Mouse (Mus musculus) E14TG2a.4 (cell line): Measurements from ENCODE around the gene Iqck.

Experiments used
- H3K27me3 ChIP-seq: 2 replicates; pipeline ENCODE4 v1.6.1; 2014; ENCODE audit warnings: low read length, control low read depth; ENCODE audit not compliant: insufficient read depth
- H3K36me3 ChIP-seq: 2 replicates; pipeline ENCODE4 v1.6.1; 2014; ENCODE audit warnings: low read length, control low read depth; ENCODE audit not compliant: insufficient read depth
- H3K4me1 ChIP-seq: replicated peaks from 2 replicates; pipeline ENCODE4 v1.6.1; 2014; ENCODE audit warnings: low read depth, low read length, control low read depth
- H3K4me3 ChIP-seq: replicated peaks from 2 replicates; pipeline ENCODE4 v1.5.1; 2014; ENCODE audit warnings: mild to moderate bottlenecking, low read length
- H3K9me3 ChIP-seq: 2 replicates; pipeline ENCODE4 v1.6.1; 2014; ENCODE audit warnings: low read length, control low read depth
- CTCF ChIP-seq: conservative IDR thresholded peaks from 2 replicates; pipeline ENCODE4 v1.5.1; 2014; ENCODE audit warnings: low read length
- NANOG ChIP-seq: IDR thresholded peaks from 2 replicates; pipeline ENCODE4 v1.6.1; 2014; ENCODE audit warnings: borderline replicate concordance, low read length, mixed read lengths
- POU5F1 ChIP-seq: IDR thresholded peaks from 2 replicates; pipeline ENCODE4 v1.6.1; 2014; ENCODE audit warnings: low read length, borderline replicate concordance

Gene Iqck

GRCm38 (mm10) chr7:118989275-118989856, 133.8 kb downstream of the Iqck start:
- Histone ChIP-seq H3K27me3 (peaks cover 16% of the 10 kb centered on the region), H3K36me3 (peaks cover under 1% of the 10 kb centered on the region; the same call in 1 of the 2 replicates)
- TF ChIP-seq POU5F1 (no peak), CTCF (no peak), NANOG (no peak)

GRCm38 (mm10) chr7:118990282-118990681, 134.7 kb downstream of the Iqck start:
- Histone ChIP-seq H3K36me3 (no peaks in the 10 kb centered on the region), H3K4me1 (peaks cover 84% of the 10 kb centered on the region), H3K27me3 (peaks cover 22% of the 10 kb centered on the region), H3K9me3 (no peaks in the 10 kb centered on the region), H3K4me3 (no peak overlapping the region)
- TF ChIP-seq NANOG, result no peak
- no peak for TF ChIP-seq POU5F1
- no peak for TF ChIP-seq CTCF

More at GRCm38 (mm10) chr7:118989275-118989856, 133.8 kb downstream of the Iqck start:
- peaks cover 86% of the 10 kb centered on the region for H3K4me1 ChIP-seq
- no peak overlapping the region for H3K4me3 ChIP-seq
- H3K9me3 ChIP-seq, result no peaks in the 10 kb centered on the region

- no peaks in the 10 kb centered on the region for H3K9me3 ChIP-seq
- no peaks in the 10 kb centered on the region for H3K36me3 ChIP-seq
- peaks cover 28% of the 10 kb centered on the region for H3K27me3 ChIP-seq
- TF ChIP-seq CTCF (no peak), POU5F1 (no peak), NANOG (no peak)
- H3K4me3 ChIP-seq, result no peak overlapping the region
- peaks cover 79% of the 10 kb centered on the region for H3K4me1 ChIP-seq
Observed at GRCm38 (mm10) chr7:118991341-118991884, 135.9 kb downstream of the Iqck start.

- TF ChIP-seq POU5F1, result no peak
- no peak for TF ChIP-seq NANOG
- TF ChIP-seq CTCF, result no peak
- H3K9me3 ChIP-seq, result no peaks in the 10 kb centered on the region
- H3K4me1 ChIP-seq, result peaks cover 75% of the 10 kb centered on the region
- peaks cover 31% of the 10 kb centered on the region for H3K27me3 ChIP-seq
- H3K4me3 ChIP-seq, result peak overlapping the region; percentile 41
- no peaks in the 10 kb centered on the region for H3K36me3 ChIP-seq
Observed at GRCm38 (mm10) chr7:118992080-118992560, 136.6 kb downstream of the Iqck start.

- H3K4me1 ChIP-seq, result peaks cover 68% of the 10 kb centered on the region
- TF ChIP-seq CTCF (no peak), NANOG (peak; percentile 52; the same call in 1 of the 2 replicates), POU5F1 (peak; percentile 100)
- no peaks in the 10 kb centered on the region for H3K36me3 ChIP-seq
- H3K9me3 ChIP-seq, result 0 out of 2 replicates have a peak, but pooled peaks cover 3% of the 10 kb centered on the region
- H3K27me3 ChIP-seq, result peaks cover 27% of the 10 kb centered on the region
- H3K4me3 ChIP-seq, result peak overlapping the region; percentile 84
Observed at GRCm38 (mm10) chr7:118992623-118993405, 137.3 kb downstream of the Iqck start.

- H3K4me1 ChIP-seq, result peaks cover 64% of the 10 kb centered on the region
- TF ChIP-seq NANOG (no peak), CTCF (no peak), POU5F1 (no peak)
- H3K27me3 ChIP-seq, result peaks cover 26% of the 10 kb centered on the region
- H3K36me3 ChIP-seq, result no peaks in the 10 kb centered on the region
- peak overlapping the region; percentile 84 for H3K4me3 ChIP-seq
- H3K9me3 ChIP-seq, result 0 out of 2 replicates have a peak, but pooled peaks cover 5% of the 10 kb centered on the region
Observed at GRCm38 (mm10) chr7:118993597-118994230, 138.2 kb downstream of the Iqck start.

GRCm38 (mm10) chr7:118994231-118994842, 138.8 kb downstream of the Iqck start:
- Histone ChIP-seq H3K9me3 (0 out of 2 replicates have a peak, but pooled peaks cover 5% of the 10 kb centered on the region), H3K4me3 (peak overlapping the region; percentile 84), H3K27me3 (peaks cover 26% of the 10 kb centered on the region), H3K4me1 (peaks cover 60% of the 10 kb centered on the region), H3K36me3 (no peaks in the 10 kb centered on the region)
- TF ChIP-seq POU5F1, result no peak
- TF ChIP-seq CTCF, result no peak
- TF ChIP-seq NANOG, result no peak

- peaks cover 26% of the 10 kb centered on the region for H3K27me3 ChIP-seq
- peaks cover 53% of the 10 kb centered on the region for H3K4me1 ChIP-seq
- H3K4me3 ChIP-seq, result peak within 1 kb of the TSS; percentile 84
- H3K36me3 ChIP-seq, result no peaks in the 10 kb centered on the region
- H3K9me3 ChIP-seq, result 0 out of 2 replicates have a peak, but pooled peaks cover 5% of the 10 kb centered on the region
- TF ChIP-seq POU5F1, result no peak
- TF ChIP-seq NANOG, result no peak
- no peak for TF ChIP-seq CTCF
Observed at GRCm38 (mm10) chr7:118995007-118995406, 139.5 kb downstream of the Iqck start, which contains the start of gene Gprc5b. TSS of gene Gprc5b (minus strand) at chr7:118995211.
